Mouse (Mus musculus): ENCODE results near the gene Dmrt3. TPM values are rescaled to one million over a fixed set of nuclear protein-coding genes. Genes with fewer than 3 reads are reported as not detected.

Dmrt3 gene
- polyA plus RNA-seq, 1 experiment from 2014 or later = 0.19 TPM

DNA sequence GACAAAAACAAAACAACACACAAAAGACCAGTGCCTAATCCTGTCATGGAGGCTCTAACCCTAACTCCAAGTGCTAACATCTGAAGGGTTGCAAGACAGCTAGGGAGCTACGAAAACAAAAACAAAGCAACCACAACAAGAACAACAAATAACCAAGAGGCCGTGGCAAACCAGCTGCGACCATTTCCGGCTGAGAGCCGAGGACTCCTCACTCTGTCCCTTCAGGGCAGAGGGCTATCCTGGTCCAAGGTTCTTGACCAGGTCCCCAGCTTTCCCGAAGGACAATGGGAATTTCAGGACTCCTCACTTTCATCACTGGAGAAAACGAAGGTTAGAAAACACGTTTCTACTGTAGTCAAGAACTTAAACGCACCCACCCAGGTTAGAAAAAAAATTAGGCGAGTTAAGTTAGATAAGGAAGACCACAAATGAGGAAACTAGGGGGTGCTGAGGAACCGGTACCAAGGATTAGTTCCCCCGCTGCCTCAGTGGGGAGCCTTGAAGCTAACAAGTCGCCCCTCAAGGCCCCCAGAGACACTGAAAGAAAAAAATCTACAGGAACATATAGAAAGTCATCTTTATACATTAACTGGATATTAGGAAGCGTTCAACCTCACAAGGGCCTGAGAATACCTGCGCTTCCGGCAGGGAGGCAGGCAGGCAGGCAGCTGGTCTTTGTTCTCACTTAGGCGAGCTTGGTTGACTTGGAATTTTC lies 60.6 kb downstream of the Dmrt3 start:
- Histone ChIP-seq H3K9ac (ENCODE audit: low read length) (no peak overlapping the region), H3K27me3 (ENCODE audit: control insufficient read depth, insufficient read depth, low read length) (peaks cover 69% of the 10 kb centered on the region), H3K27ac (ENCODE audit: low read length) (no peak overlapping the region), H3K9me3 (replicated peaks; ENCODE audit: control insufficient read depth, low read length) (no peaks in the 10 kb centered on the region), H3K4me3 (replicated peaks; ENCODE audit: low read length) (no peak overlapping the region), H3K4me1 (ENCODE audit: control insufficient read depth, insufficient read depth, low read length) (peaks cover 8% of the 10 kb centered on the region; the same call in 1 of the 2 replicates), H3K4me2 (ENCODE audit: low read depth, low read length) (no peak overlapping the region), H3K36me3 (ENCODE audit: control insufficient read depth, insufficient read depth, low read length) (no peaks in the 10 kb centered on the region)
- ATAC-seq (ENCODE audit: insufficient read depth, low FRiP score) = no peak
- WGBS = 6% methylated on average over 17 of the region's 17 CpGs

DNA sequence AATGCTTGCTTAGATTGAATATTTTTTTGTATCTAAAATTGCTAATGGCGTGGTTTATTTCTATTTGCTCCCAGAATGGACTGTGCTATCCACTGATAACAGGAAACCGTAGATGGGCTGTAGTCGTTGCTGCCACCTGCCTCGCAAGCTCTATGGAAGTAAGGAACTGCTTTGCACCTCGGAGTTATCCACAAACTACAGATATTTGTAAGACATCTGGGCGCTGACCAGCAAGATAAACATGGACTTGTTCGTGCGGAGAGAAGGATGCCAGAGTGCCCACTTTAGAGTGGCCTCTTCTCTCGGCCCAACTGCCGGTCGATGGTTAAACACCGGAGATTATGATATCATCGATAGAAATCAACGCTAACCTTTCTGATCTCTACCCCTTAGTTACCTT lies 61.6 kb downstream of the Dmrt3 start:
- Histone ChIP-seq H3K27ac (ENCODE audit: low read length) (no peak overlapping the region), H3K4me2 (ENCODE audit: low read depth, low read length) (peak overlapping the region; percentile 73), H3K9ac (ENCODE audit: low read length) (peak overlapping the region; percentile 51; the same call in 1 of the 2 replicates), H3K4me3 (replicated peaks; ENCODE audit: low read length) (peak overlapping the region; percentile 48), H3K27me3 (ENCODE audit: control insufficient read depth, insufficient read depth, low read length) (peaks cover 72% of the 10 kb centered on the region), H3K9me3 (replicated peaks; ENCODE audit: control insufficient read depth, low read length) (no peaks in the 10 kb centered on the region), H3K36me3 (ENCODE audit: control insufficient read depth, insufficient read depth, low read length) (no peaks in the 10 kb centered on the region), H3K4me1 (ENCODE audit: control insufficient read depth, insufficient read depth, low read length) (peaks cover 8% of the 10 kb centered on the region; the same call in 1 of the 2 replicates)
- no peak for ATAC-seq (ENCODE audit: insufficient read depth, low FRiP score)
- WGBS = 1% methylated on average over 14 of the region's 14 CpGs

DNA sequence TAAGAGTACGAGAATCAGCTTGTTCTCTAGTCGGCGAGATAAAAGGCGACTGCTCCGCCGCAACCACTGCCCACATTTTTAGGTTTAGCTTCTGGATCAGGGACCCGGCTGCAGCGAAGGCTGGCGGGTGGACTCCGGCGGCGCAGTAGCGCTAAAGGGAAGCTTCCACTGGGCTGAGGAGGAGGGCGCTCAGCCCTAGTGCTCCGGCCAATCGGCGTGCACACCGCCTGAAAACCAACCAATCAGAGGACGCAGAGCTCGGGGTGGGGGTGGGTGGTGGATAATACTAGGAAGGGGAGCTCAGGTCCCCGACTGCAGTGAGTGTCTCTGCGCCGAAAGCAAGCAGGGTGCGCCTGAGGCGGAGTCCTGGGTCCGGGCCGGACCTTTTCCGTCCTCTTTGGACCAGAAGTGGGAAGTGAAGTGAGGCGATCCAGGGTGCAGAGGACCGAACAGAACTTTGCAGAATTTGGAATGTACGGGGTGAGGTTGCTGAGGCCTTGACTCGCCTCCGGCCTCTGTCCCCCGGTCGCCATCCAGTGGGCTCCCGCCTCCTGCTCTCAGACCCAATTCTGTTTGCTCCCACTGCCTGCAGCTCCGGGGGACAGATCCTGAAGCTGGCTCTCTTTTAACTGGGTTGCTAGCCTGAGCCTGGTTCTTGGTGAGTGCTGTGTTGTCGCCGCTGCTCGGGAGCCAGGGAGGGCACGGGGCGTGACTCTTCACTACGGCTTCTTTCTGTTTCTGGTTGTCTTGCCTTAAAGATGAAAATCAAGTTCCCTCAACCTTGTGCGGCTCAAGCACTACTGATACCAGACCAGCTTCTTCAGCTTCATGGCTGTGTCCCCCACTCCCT lies 62.2 kb downstream of the Dmrt3 start, which contains the start of gene Dmrt2:
Gene Dmrt2 (plus strand): TSS at position 311 of the 850 bp plus-strand sequence.
- peak; percentile 97 for ATAC-seq (ENCODE audit: insufficient read depth, low FRiP score)
- Histone ChIP-seq H3K27me3 (ENCODE audit: control insufficient read depth, insufficient read depth, low read length) (peaks cover 70% of the 10 kb centered on the region), H3K36me3 (ENCODE audit: control insufficient read depth, insufficient read depth, low read length) (no peaks in the 10 kb centered on the region), H3K4me2 (ENCODE audit: low read depth, low read length) (peak within 1 kb of the TSS; percentile 73), H3K9me3 (replicated peaks; ENCODE audit: control insufficient read depth, low read length) (no peaks in the 10 kb centered on the region), H3K9ac (ENCODE audit: low read length) (peak within 1 kb of the TSS; percentile 51), H3K4me1 (ENCODE audit: control insufficient read depth, insufficient read depth, low read length) (peaks cover 8% of the 10 kb centered on the region; the same call in 1 of the 2 replicates), H3K4me3 (replicated peaks; ENCODE audit: low read length) (peak within 1 kb of the TSS; percentile 48), H3K27ac (ENCODE audit: low read length) (no peak within 1 kb of the TSS)
- WGBS = 2% methylated on average over 44 of the region's 44 CpGs

Other genes starting within 250 kb of the Dmrt3 start
- gene Dmrt1, start 104.7 kb upstream of the Dmrt3 start, polyA plus RNA-seq (2015; fragmentation: Nextera tagmentation; extraction: Ambion mirVana) = not detected in 2 replicates
- gene Dmrt2, start 62.1 kb downstream of the Dmrt3 start, polyA plus RNA-seq (2015; fragmentation: Nextera tagmentation; extraction: Ambion mirVana) = 0.71 and 1.0 TPM in 2 replicates

Measured in stomach, embryonic 16.5 days (tissue).